Mouse (Mus musculus) ES-Bruce4 (cell line): ENCODE results near the gene Srprb.

Experiments
- CTCF ChIP-seq: IDR thresholded peaks from one replicate; pipeline ENCODE4 v1.8.1; 2011; ENCODE audit warnings: low read depth, low read length
- EP300 ChIP-seq: IDR thresholded peaks from 2 replicates; pipeline ENCODE4 v1.6.1; 2011; ENCODE audit warnings: low read depth, low read length; ENCODE audit not compliant: insufficient read depth

DNA sequence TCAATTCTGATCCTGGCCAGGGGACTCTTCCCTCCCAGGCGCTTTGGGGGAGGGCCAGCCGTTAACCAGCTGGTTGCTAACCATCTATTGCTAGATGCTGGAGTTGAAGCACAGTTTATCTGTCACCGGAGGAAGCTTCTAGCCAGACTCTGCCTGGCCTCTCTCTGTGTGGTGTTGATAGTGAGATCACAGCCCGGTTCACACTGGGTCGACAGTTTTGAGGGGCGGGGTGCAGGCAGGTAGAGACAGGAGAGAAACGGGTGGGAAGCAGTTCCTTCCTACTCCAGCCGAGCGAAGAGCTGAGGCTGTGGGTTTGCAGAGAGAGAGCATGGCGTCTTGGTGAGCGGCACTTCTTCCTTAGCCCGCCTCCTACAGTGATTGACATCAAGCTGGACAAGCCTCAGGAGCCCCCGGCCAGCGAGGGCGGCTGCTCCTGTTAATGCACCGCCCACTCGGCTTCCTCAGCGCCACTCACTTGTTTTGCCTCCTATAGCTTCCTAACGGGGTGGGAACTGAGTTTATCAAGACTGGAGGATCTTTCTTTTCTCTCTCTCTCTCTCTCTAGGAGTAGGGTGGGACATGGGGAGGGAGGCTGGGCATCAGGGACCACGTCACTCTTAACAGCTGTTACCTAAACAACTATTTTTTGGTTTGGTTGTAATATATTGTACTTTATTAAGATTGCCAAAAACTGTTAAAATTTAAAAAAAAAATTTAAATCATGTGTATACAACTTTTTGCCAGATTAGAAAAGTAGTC, 21.0 kb downstream of the Srprb start:
- no peak for TF ChIP-seq CTCF
- TF ChIP-seq EP300, result no peak
